Mouse (Mus musculus): Measurements from ENCODE around the gene 9430097D07Rik.

9430097D07Rik gene

DNA sequence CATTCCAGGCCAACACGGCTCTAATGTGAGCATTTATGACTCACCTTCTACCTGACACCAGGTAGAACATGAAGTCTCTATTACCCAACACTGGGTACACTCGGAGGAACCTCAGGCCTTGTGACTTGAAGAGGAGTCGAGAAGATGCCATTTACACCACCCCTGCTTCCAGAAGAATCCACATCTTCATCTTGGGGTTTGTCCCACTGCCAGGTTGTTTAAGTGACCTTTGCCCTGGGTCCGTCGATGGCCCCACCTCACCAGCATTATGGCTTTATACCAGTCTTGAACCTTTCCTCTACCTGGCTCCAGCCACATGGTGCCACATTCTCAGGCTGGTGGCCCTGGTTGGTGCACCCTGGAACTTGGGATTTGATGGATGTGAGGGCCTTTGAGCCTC lies 21.8 kb upstream of the 9430097D07Rik start:
- no peak for DNase-seq (ENCODE audit: low spot score in 2 of 2)

DNA sequence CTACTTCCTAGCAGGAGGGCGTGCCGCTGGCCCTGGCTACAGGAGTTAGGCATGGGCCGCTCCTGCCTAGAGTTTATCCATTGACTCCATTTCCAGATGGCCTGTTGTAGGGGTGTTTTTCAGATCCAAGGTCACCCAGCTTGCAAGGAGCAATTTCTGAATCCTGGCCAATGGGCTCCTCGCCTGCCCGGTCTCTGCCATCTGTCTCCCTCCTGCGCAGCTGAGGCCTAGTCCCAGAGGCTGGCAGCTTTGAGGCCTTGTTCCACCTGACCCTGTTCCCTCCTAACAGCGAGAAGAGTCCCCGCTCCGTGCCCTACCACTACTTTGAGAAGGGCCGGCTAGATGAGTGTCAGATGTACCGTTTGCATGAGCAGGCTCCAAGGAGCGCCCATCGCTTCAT lies 21.2 kb upstream of the 9430097D07Rik start:
- no peak for DNase-seq (ENCODE audit: low spot score in 2 of 2)

DNA sequence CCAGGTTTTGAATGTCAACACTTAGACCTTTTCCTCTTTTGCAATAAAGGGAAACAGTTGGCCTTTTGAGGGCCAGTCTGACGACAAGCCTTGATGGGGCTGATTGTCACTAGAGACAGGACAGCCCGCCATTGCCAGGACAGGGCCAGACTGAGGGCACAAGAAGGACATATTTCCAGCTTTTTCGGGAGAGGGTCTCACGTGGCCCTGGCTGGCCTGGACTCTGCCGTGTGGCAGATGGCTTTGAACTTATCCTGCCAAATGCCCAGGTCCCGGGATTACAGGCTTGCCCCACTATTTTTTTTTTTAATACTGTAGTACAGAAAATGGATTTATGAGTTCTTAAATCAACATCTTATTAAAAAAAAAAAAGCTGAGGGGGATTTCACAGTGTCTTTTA lies 15.8 kb upstream of the 9430097D07Rik start:
- no peak for DNase-seq (ENCODE audit: low spot score in 2 of 2)

GRCm38 (mm10) chr2:32590224-32590623 lies 14.7 kb upstream of the 9430097D07Rik start:
- no peak for DNase-seq (ENCODE audit: low spot score in 2 of 2)

- DNase-seq (ENCODE audit: low spot score in 2 of 2): no peak
Measured at GRCm38 (mm10) chr2:32589213-32589795, 13.8 kb upstream of the 9430097D07Rik start.

GRCm38 (mm10) chr2:32587731-32588321 lies 12.3 kb upstream of the 9430097D07Rik start:
- no peak for DNase-seq (ENCODE audit: low spot score in 2 of 2)

- peak; percentile 74 to 84 for DNase-seq (ENCODE audit: low spot score in 2 of 2)
Measured at GRCm38 (mm10) chr2:32586871-32587351, 11.4 kb upstream of the 9430097D07Rik start, which contains the start of gene St6galnac4. St6galnac4 (plus strand) TSS chr2:32587095.

GRCm38 (mm10) chr2:32585149-32585714 lies 9.7 kb upstream of the 9430097D07Rik start:
- no peak for DNase-seq (ENCODE audit: low spot score in 2 of 2)

- DNase-seq (ENCODE audit: low spot score in 2 of 2): peak; percentile 67 to 71
Measured at GRCm38 (mm10) chr2:32582830-32583799, 7.6 kb upstream of the 9430097D07Rik start.

GRCm38 (mm10) chr2:32581450-32582095 lies 6.1 kb upstream of the 9430097D07Rik start:
- DNase-seq (ENCODE audit: low spot score in 2 of 2): no peak

DNA sequence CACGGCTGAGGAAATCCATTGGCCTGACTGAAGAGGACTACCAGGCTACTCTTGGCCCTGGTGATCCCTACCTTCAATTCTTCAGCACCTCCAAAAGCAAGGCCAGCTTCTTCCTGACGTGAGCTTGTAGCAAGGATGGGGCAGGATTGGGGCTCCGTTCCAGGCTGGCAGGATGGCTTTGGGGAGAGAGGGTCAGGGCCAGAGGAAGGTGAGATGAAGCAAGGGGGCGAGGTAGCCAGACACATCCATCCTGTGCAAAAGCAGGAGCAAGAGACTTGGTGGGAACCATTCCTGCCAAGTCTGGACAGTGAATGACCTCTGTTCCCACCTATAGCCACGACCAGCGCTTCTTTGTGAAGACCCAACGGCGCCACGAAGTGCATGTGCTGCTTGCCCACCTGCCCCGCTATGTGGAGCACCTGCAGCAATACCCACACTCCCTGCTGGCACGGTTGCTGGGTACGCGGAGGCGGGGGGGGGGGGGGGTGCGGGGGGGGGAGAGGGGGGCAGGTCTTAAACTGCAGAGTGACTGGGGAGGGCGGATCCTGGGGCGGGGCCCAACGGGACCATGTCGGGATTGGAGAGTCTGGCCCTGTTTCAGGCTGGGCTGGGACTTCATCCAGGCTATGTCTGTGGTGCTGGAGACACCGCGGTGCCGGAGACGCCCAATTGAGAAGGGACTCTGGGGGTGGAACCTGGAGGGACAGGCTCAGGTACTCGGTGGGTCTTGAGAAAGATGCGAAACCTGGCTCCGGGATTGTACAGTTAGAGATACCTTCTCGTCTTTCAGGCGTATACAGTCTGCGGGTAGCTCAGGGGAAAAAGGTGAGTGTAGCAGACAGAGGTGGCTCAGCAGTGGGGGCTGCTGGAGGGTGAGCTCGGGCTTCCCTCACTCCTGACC lies 2.9 kb upstream of the 9430097D07Rik start:
- DNase-seq (ENCODE audit: low spot score in 2 of 2): no peak

- DNase-seq (ENCODE audit: low spot score in 2 of 2): no peak
Measured at GRCm38 (mm10) chr2:32576532-32576931, 1.0 kb upstream of the 9430097D07Rik start.

- peak in 1 of 2 experiments; percentile 39 for DNase-seq (ENCODE audit: low spot score in 2 of 2)
Measured at GRCm38 (mm10) chr2:32574901-32575585, 441 bp downstream of the 9430097D07Rik start.

- no peak for DNase-seq (ENCODE audit: low spot score in 2 of 2)
Measured at GRCm38 (mm10) chr2:32574497-32574896, 987 bp downstream of the 9430097D07Rik start, which contains the start of gene Pip5kl1. Pip5kl1 (plus strand) TSS chr2:32574797.

DNA sequence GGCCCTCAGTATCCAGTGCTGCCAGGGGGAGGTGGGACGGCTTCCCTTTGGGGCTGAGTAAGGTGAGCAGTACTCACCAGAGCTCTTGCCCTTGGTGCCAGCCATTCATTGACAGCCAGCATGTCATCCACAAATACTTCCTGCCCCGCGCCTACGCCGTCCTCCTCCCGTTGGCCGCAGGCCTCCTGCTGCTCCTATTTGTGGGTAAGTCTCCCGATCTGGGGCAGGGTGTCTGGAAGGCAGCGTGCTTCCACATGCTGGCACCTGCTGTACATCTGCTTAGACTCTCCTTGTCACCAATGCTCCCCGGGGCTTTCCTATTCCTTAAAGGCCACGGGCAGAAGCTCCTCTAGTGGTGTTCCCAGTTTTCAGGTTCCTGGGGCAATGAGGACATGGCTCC lies 3.3 kb downstream of the 9430097D07Rik start:
- DNase-seq (ENCODE audit: low spot score in 2 of 2): no peak

- DNase-seq (ENCODE audit: low spot score in 2 of 2): peak; percentile 73 to 86
Measured at GRCm38 (mm10) chr2:32570698-32571494, 4.6 kb downstream of the 9430097D07Rik start, which contains the start of gene Dpm2. Dpm2 (plus strand) TSS chr2:32570858.

DNA sequence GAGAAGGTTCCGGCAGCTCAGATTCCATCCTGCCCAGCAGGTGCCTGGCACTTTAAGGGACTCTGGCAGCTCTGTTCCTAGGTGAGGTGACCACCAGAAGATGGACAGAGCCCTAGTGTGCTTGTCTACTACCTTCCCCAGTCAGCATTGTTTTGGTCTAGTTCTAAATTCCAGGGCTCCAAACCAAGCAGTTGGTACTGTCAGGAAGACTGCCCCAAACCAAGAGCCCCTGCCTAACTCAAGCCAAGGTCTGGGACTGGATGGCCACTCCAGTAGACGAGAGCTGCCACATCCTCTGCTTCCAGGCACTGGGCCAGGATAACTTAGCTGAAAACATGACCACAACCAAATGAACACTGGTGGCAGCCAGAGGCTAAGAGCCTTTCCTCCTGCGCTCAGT lies 6.5 kb downstream of the 9430097D07Rik start:
- no peak for DNase-seq (ENCODE audit: low spot score in 2 of 2)

DNA sequence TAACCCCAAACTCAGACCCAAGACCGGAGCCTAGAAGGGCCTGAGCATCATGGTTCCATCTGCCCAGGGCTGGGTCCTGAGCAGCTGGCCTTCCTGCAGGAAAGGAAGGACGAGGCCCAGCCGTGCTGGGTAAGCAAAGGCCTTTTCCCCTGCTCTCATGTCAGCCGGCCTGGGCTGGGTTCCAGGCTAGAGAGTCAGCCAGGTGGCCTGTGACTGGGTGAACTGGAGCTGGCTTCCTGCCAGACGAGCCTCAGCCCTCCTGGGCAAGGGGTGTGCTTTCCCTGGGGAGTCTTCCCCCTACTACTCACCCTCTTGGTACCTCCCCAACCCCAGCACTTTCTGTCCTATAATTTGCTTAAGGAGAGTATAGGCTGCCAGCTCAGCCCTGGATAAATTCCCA lies 7.3 kb downstream of the 9430097D07Rik start:
- DNase-seq (ENCODE audit: low spot score in 2 of 2): no peak

Data from urinary bladder, adult 18-20 months (tissue).